Mouse (Mus musculus): Measurements from ENCODE around the gene Arhgap21.

DNA sequence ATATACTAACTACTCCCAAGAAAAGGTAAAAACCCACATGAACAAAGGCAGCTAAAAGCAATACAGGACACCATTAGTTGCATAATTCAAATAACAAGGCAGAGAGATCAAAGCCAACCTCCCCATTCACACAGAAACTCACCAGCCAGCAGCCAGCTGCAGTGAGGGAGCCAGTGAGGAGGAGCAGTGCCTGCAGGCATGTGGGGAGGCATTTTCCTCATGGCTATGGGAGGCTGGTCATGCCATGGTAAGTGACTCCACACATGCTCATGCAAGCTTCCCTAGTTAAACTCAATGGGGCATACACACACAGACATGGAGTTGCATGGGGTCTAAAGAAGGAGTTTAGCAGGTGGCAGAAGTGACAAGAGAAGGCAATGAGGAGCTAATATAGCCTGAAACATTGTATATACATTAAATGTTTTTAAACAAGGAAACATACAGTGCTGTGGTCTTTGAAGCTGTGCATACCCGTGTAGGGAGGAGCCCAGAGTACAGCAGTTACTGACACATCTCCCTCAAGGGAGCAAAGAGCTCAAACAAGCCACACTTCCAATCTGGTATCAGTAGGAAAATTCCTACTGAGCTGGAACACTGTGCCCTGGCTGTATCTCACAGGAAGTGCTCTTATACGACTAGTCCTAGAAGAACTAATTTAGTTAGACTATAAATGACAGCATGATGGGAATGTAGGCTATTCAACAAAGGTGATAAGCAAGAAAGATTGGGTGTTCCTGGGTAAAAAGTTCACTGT, 99.3 kb downstream of the Arhgap21 start:
- TF ChIP-seq POLR2A (IDR thresholded peaks at IDR 0.05; ENCODE audit: low read depth, low read length) (no peak), CTCF (IDR thresholded peaks at IDR 0.05; ENCODE audit: borderline replicate concordance, insufficient read depth, low read length) (no peak)

Data from embryonic fibroblast, embryonic 13.5 days (primary cell).